Mouse (Mus musculus) liver, embryonic 14.5 days (tissue): ENCODE results near the gene Med1.

Experiments
- CTCF ChIP-seq: IDR thresholded peaks from 2 replicates; pipeline ENCODE4 v1.5.1; 2016; ENCODE audit warnings: antibody characterized with exemption, low read depth, control low read depth
- EP300 ChIP-seq: IDR thresholded peaks from 2 replicates; pipeline ENCODE4 v1.6.1; 2016; ENCODE audit warnings: antibody characterized with exemption, low read depth

DNA sequence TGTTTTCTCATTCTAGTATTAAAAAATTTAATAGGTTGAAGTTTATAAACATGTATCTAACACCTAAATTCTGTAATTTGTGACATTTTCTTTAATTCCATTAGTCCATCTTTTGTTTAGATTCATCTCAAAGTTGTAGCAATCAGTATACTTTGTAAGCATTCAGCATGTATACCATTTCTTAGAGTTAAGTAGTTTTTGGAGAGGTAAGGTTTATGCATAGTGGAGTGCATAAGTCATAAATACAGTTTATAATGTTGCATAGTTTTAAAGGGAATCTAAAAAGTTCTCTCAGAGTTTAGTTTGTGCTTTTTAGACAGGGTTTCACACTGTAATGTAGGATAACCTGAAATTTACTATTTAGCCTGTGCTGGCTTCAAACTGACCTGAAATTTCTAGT, 12.4 kb upstream of the Med1 start:
- no peak for TF ChIP-seq EP300
- no peak for TF ChIP-seq CTCF
